In genomic region chr19:18889117-18889627, GRCm38 (mm10) we compare ENCODE assay signal across 8 mouse cellular contexts.
A peak's percentile ranks its signal among the peaks of the same experiment; 100 is the strongest.
DNase-seq lines count a peak whose midpoint lies in the region.

No protein-coding gene starts in this region.

- 18% methylated on average over 11 of the region's 11 CpGs for WGBS in heart, embryonic 10.5 days

- no peaks in the 10 kb centered on the region for H3K27me3 ChIP-seq in heart, embryonic 10.5 days (ENCODE audit: insufficient read depth, poor library complexity, severe bottlenecking)

- no peak overlapping the region for H3K27ac ChIP-seq in heart, embryonic 10.5 days

- H3K9me3 ChIP-seq in heart, embryonic 10.5 days = no peaks in the 10 kb centered on the region

- no peak for DNase-seq in heart, embryonic 10.5 days (ENCODE audit: low spot score)
- DNase-seq in heart, adult 8-10 months (ENCODE audit: low spot score) = no peak
- peak; percentile 69 for DNase-seq in embryo, embryonic 11 days
- DNase-seq in heart, postnatal 10 days = peak; percentile 1 to 19
- DNase-seq in left cerebral cortex, postnatal 14 days (ENCODE audit: low spot score in 2 of 2) = peak; percentile 56 to 76
- peak; percentile 51 to 62 for DNase-seq in right cerebral cortex, adult 2 months (ENCODE audit: low spot score in 2 of 2)
- DNase-seq in ovary, adult 18-20 months (ENCODE audit: low spot score) = no peak
- no peak for DNase-seq in ovary, postnatal 10 days (ENCODE audit: low spot score)

- H3K36me3 ChIP-seq in heart, embryonic 10.5 days = no peaks in the 10 kb centered on the region

- H3K4me3 ChIP-seq in heart, embryonic 10.5 days = peak overlapping the region; percentile 44

- intact Hi-C loops in heart, postnatal 10 days (cut with DNase I) = no loop called here
- intact Hi-C loops in left cerebral cortex, postnatal 14 days (cut with DNase I) = loop anchor here (10.0 kb wide), 1 partner anchor 216 kb away; no protein-coding TSS in a partner anchor

- 0 out of 2 replicates have a peak, but pooled peaks cover 3% of the 10 kb centered on the region for H3K4me1 ChIP-seq in heart, embryonic 10.5 days

Comparison
In these comparisons a context has a peak if more than half of its experiments do, and no peak if none do; other contexts are left out.
1. DNase-seq: peak in embryo, embryonic 11 days (single experiment), heart, postnatal 10 days (2 of 2), left cerebral cortex, postnatal 14 days (2 of 2) and right cerebral cortex, adult 2 months (2 of 2); none in heart, embryonic 10.5 days (single experiment), heart, adult 8-10 months (single experiment), ovary, adult 18-20 months (single experiment) and ovary, postnatal 10 days (single experiment).